12 mouse cellular contexts compared by ENCODE assay signal in the genomic region with DNA sequence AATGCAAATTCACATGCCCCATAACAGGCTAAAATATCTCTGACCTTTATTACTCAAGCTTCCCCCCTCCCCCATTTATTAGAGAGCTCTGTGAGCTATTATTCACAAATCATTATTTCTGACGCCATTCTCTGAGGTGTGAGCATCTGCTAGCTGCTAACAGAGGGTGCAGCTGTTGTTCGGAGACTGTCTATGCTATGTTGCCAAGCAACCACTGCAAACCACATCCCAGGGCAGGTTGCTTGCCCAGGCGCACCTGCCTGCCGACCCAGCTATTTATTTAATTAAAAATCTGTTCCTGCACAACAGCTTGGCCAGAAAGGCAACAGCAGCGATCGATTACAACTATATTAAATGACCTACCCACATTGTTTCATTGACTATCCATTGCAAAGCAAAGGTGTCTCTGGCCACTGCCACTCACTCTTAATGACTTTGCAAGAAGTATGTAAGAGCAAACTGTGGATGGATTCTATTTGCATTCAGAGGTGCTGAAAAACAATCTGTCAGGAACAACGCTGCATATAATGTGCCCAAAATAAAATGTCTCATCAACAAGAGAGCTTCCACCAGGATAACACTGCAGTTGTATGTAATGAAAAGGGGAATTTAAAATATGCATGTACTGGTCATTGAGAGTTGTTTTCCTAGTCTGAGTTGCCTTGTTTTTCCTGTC.
DNase-seq lines count a peak whose midpoint lies in the region; ATAC-seq and TF ChIP-seq lines count a peak whose summit lies in the region.
"Had no signal": no experiment of that assay in that cellular context is flagged by ENCODE, and none has a peak within 500 bp of the region (broad histone marks: within the 10 kb centered on the region; RNA-seq: fewer than 3 reads in every experiment).

No protein-coding gene starts in this region.

- 57% methylated on average over 7 of the region's 7 CpGs for WGBS in embryonic facial prominence, embryonic 10.5 days
- WGBS in hindbrain, embryonic 14.5 days: 24% methylated on average over 7 of the region's 7 CpGs
- 30% methylated on average over 7 of the region's 7 CpGs for WGBS in midbrain, postnatal 0 days

- H3K4me3 ChIP-seq in embryonic facial prominence, embryonic 10.5 days: no peak overlapping the region
- no peak overlapping the region for H3K4me3 ChIP-seq in hindbrain, embryonic 14.5 days (replicated peaks; ENCODE audit: low read length)
- peak overlapping the region; percentile 12; the same call in 1 of the 2 replicates for H3K4me3 ChIP-seq in midbrain, postnatal 0 days (ENCODE audit: low read depth, low read length)
- H3K4me3 ChIP-seq: embryonic facial prominence, embryonic 13.5 days; heart, adult 2 months had no signal

- peak; percentile 14 to 16 for DNase-seq in cerebellum, postnatal 10 days
- DNase-seq in cerebellum, postnatal 4 days (ENCODE audit: low spot score in 2 of 2): no peak
- peak; percentile 22 for DNase-seq in embryonic facial prominence, embryonic 10.5 days (ENCODE audit: low spot score)
- peak; percentile 68 for DNase-seq in hindbrain, embryonic 14.5 days (ENCODE audit: low spot score)
- DNase-seq in midbrain, postnatal 0 days (ENCODE audit: low spot score): peak; percentile 78
- DNase-seq in kidney, adult 9 months: no peak
- DNase-seq in thymus, postnatal 36 days: no peak
- no peak for DNase-seq in lung, postnatal 25 days (ENCODE audit: low spot score)
- DNase-seq: heart, adult 2 months; kidney, adult 11 months had no signal

- no peak for TF ChIP-seq CTCF in midbrain, postnatal 0 days (IDR thresholded peaks at IDR 0.05)

- ATAC-seq in hindbrain, embryonic 14.5 days (ENCODE audit: low FRiP score): peak; percentile 97
- ATAC-seq in midbrain, postnatal 0 days (ENCODE audit: low FRiP score): peak; percentile 84

- H3K27ac ChIP-seq in embryonic facial prominence, embryonic 10.5 days (replicated peaks): no peak overlapping the region
- peak overlapping the region; percentile 72 for H3K27ac ChIP-seq in hindbrain, embryonic 14.5 days
- 0 out of 2 replicates have a peak overlapping the region, but pooled peaks have one; percentile 27 for H3K27ac ChIP-seq in midbrain, postnatal 0 days (ENCODE audit: low read depth, low read length)
- H3K27ac ChIP-seq: embryonic facial prominence, embryonic 13.5 days; heart, adult 2 months had no signal

- no peaks in the 10 kb centered on the region for H3K4me1 ChIP-seq in embryonic facial prominence, embryonic 10.5 days
- H3K4me1 ChIP-seq in hindbrain, embryonic 14.5 days (replicated peaks; ENCODE audit: control insufficient read depth, insufficient read depth, low read length): peaks cover 9% of the 10 kb centered on the region; the same call in 1 of the 2 replicates
- no peaks in the 10 kb centered on the region for H3K4me1 ChIP-seq in midbrain, postnatal 0 days (ENCODE audit: insufficient read depth, low read length)
- H3K4me1 ChIP-seq: embryonic facial prominence, embryonic 13.5 days had no signal

- no peaks in the 10 kb centered on the region for H3K9me3 ChIP-seq in embryonic facial prominence, embryonic 10.5 days
- H3K9me3 ChIP-seq in hindbrain, embryonic 14.5 days (ENCODE audit: control insufficient read depth, low read length): no peaks in the 10 kb centered on the region
- H3K9me3 ChIP-seq in midbrain, postnatal 0 days (ENCODE audit: low read length): no peaks in the 10 kb centered on the region
- H3K9me3 ChIP-seq: embryonic facial prominence, embryonic 13.5 days had no signal

- H3K9ac ChIP-seq in hindbrain, embryonic 14.5 days: no peak overlapping the region
- H3K9ac ChIP-seq in midbrain, postnatal 0 days (replicated peaks; ENCODE audit: low read length, poor library complexity, severe bottlenecking): no peak overlapping the region
- H3K9ac ChIP-seq: embryonic facial prominence, embryonic 13.5 days had no signal

- H3K4me2 ChIP-seq in hindbrain, embryonic 14.5 days (replicated peaks): peak overlapping the region; percentile 34
- H3K4me2 ChIP-seq in midbrain, postnatal 0 days (ENCODE audit: low read depth, low read length, poor library complexity, severe bottlenecking): peak overlapping the region; percentile 25
- H3K4me2 ChIP-seq: embryonic facial prominence, embryonic 13.5 days; liver, embryonic 11.5 days had no signal

- H3K27me3 ChIP-seq in embryonic facial prominence, embryonic 10.5 days (replicated peaks; ENCODE audit: low read depth, poor library complexity, severe bottlenecking): no peaks in the 10 kb centered on the region
- no peaks in the 10 kb centered on the region for H3K27me3 ChIP-seq in hindbrain, embryonic 14.5 days (ENCODE audit: control insufficient read depth, insufficient read depth, low read length)
- H3K27me3 ChIP-seq in midbrain, postnatal 0 days (ENCODE audit: insufficient read depth, low read length): no peaks in the 10 kb centered on the region
- H3K27me3 ChIP-seq: embryonic facial prominence, embryonic 13.5 days had no signal

- no peaks in the 10 kb centered on the region for H3K36me3 ChIP-seq in embryonic facial prominence, embryonic 10.5 days (replicated peaks)
- no peaks in the 10 kb centered on the region for H3K36me3 ChIP-seq in hindbrain, embryonic 14.5 days (replicated peaks; ENCODE audit: control insufficient read depth, insufficient read depth)
- no peaks in the 10 kb centered on the region for H3K36me3 ChIP-seq in midbrain, postnatal 0 days (ENCODE audit: insufficient read depth, low read length)
- H3K36me3 ChIP-seq: embryonic facial prominence, embryonic 13.5 days had no signal

Comparison
In these comparisons a context has a peak if more than half of its experiments do, and no peak if none do; other contexts are left out.
1. DNase-seq: peak in cerebellum, postnatal 10 days (2 of 2), embryonic facial prominence, embryonic 10.5 days (single experiment), hindbrain, embryonic 14.5 days (single experiment) and midbrain, postnatal 0 days (single experiment); none in cerebellum, postnatal 4 days (0 of 2), kidney, adult 9 months (single experiment), thymus, postnatal 36 days (0 of 2) and lung, postnatal 25 days (single experiment).